In the genomic region with DNA sequence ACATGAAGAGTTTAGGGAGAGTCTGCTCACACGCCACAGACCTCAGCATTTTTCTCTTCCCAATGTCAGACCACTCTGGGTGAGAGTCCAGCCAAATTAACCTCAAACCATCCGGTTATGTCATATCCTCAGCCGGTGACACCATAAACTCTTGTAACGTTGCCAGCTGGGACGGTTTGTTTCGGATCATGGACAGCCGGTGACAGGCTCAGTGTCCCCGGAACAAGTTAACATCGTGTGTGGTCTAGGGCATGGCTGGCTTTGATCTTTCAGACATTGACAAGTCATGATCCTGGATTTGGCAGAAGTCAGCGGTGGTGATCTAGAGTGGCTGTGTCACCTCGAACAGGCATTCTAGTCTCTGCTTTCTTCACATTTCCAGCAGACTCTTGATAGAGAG, we compare ENCODE assay signal across 23 mouse cellular contexts.
DNase-seq lines count a peak whose midpoint lies in the region; ATAC-seq and TF ChIP-seq lines count a peak whose summit lies in the region.
"Had no signal": no experiment of that assay in that cellular context is flagged by ENCODE, and none has a peak within 500 bp of the region (broad histone marks: within the 10 kb centered on the region; RNA-seq: fewer than 3 reads in every experiment).

No protein-coding gene starts in this region.

- peak; percentile 10 for DNase-seq in kidney, adult 11 months
- DNase-seq in lung, postnatal 0 days (ENCODE audit: low spot score): no peak
- DNase-seq in lung, postnatal 36 days: no peak
- DNase-seq in kidney, postnatal 0 days (ENCODE audit: low spot score): peak; percentile 34
- DNase-seq in layer of hippocampus, adult 18-20 months (ENCODE audit: low spot score in 2 of 2): no peak
- no peak for DNase-seq in gastrocnemius, postnatal 25 days
- DNase-seq: cerebellum, adult 2 months; gastrocnemius, postnatal 10 days; heart, adult 18-20 months; heart, postnatal 36 days; liver, postnatal 0 days; right cerebral cortex, postnatal 25 days; thymus, adult 18-20 months; thymus, postnatal 4 days had no signal

- no peak for TF ChIP-seq EP300 in lung, postnatal 0 days (IDR thresholded peaks at IDR 0.05)

- H3K4me2 ChIP-seq in kidney, embryonic 15.5 days: no peak overlapping the region
- no peak overlapping the region for H3K4me2 ChIP-seq in lung, postnatal 0 days (replicated peaks; ENCODE audit: low read depth, low read length)
- no peak overlapping the region for H3K4me2 ChIP-seq in kidney, postnatal 0 days (ENCODE audit: low read length)
- H3K4me2 ChIP-seq: forebrain, embryonic 12.5 days; hindbrain, embryonic 15.5 days; neural tube, embryonic 15.5 days; stomach, embryonic 15.5 days had no signal

- no peaks in the 10 kb centered on the region for H3K36me3 ChIP-seq in kidney, embryonic 15.5 days
- H3K36me3 ChIP-seq in lung, postnatal 0 days (ENCODE audit: insufficient read depth, low read length): no peaks in the 10 kb centered on the region
- H3K36me3 ChIP-seq in kidney, postnatal 0 days (ENCODE audit: insufficient read depth, low read length): no peaks in the 10 kb centered on the region
- H3K36me3 ChIP-seq: embryonic facial prominence, embryonic 10.5 days; forebrain, embryonic 12.5 days; hindbrain, embryonic 15.5 days; limb, embryonic 10.5 days; neural tube, embryonic 15.5 days; stomach, embryonic 15.5 days had no signal

- H3K4me3 ChIP-seq in kidney, embryonic 15.5 days (replicated peaks): no peak overlapping the region
- no peak overlapping the region for H3K4me3 ChIP-seq in lung, postnatal 0 days (ENCODE audit: low read depth, low read length)
- H3K4me3 ChIP-seq in kidney, postnatal 0 days (replicated peaks; ENCODE audit: low read depth, low read length): no peak overlapping the region
- H3K4me3 ChIP-seq: embryonic facial prominence, embryonic 10.5 days; forebrain, embryonic 12.5 days; hindbrain, embryonic 15.5 days; limb, embryonic 10.5 days; neural tube, embryonic 15.5 days; stomach, embryonic 15.5 days had no signal

- peaks cover 9% of the 10 kb centered on the region for H3K4me1 ChIP-seq in kidney, embryonic 15.5 days
- no peaks in the 10 kb centered on the region for H3K4me1 ChIP-seq in lung, postnatal 0 days (ENCODE audit: insufficient read depth, low read depth, low read length)
- no peaks in the 10 kb centered on the region for H3K4me1 ChIP-seq in kidney, postnatal 0 days (replicated peaks; ENCODE audit: insufficient read depth, low read length)
- H3K4me1 ChIP-seq: embryonic facial prominence, embryonic 10.5 days; forebrain, embryonic 12.5 days; hindbrain, embryonic 15.5 days; neural tube, embryonic 15.5 days; stomach, embryonic 15.5 days had no signal

- no peak for TF ChIP-seq CTCF in lung, postnatal 0 days (IDR thresholded peaks at IDR 0.05)
- TF ChIP-seq CTCF in kidney, postnatal 0 days (IDR thresholded peaks at IDR 0.05; ENCODE audit: low read depth): no peak

- 67% methylated on average over 11 of the region's 11 CpGs for WGBS in kidney, embryonic 15.5 days
- 56% methylated on average over 11 of the region's 11 CpGs for WGBS in lung, postnatal 0 days
- whole genome bisulfite sequencing in kidney, postnatal 0 days: 64% methylated on average over 11 of the region's 11 CpGs

- H3K27me3 ChIP-seq in kidney, embryonic 15.5 days: no peaks in the 10 kb centered on the region
- no peaks in the 10 kb centered on the region for H3K27me3 ChIP-seq in lung, postnatal 0 days (replicated peaks; ENCODE audit: insufficient read depth, low read length)
- no peaks in the 10 kb centered on the region for H3K27me3 ChIP-seq in kidney, postnatal 0 days (ENCODE audit: insufficient read depth, low read length)
- H3K27me3 ChIP-seq: forebrain, embryonic 12.5 days; hindbrain, embryonic 15.5 days; neural tube, embryonic 15.5 days; stomach, embryonic 15.5 days had no signal

- no peak for ATAC-seq in kidney, embryonic 15.5 days (replicated peaks; ENCODE audit: low FRiP score)
- ATAC-seq in lung, postnatal 0 days: peak; percentile 53
- 0 out of 2 replicates have a peak, but pooled peaks have one; percentile 29 for ATAC-seq in kidney, postnatal 0 days (replicated peaks; ENCODE audit: low FRiP score, low read depth)
- ATAC-seq: intestine, embryonic 16.5 days; liver, postnatal 0 days; midbrain, embryonic 16.5 days had no signal

- no peak overlapping the region for H3K9ac ChIP-seq in kidney, embryonic 15.5 days
- H3K9ac ChIP-seq in lung, postnatal 0 days (replicated peaks; ENCODE audit: low read depth): no peak overlapping the region
- H3K9ac ChIP-seq in kidney, postnatal 0 days (ENCODE audit: low read depth, low read length): no peak overlapping the region
- H3K9ac ChIP-seq: forebrain, embryonic 12.5 days; hindbrain, embryonic 15.5 days; liver, postnatal 0 days; neural tube, embryonic 15.5 days; stomach, embryonic 15.5 days had no signal

- H3K27ac ChIP-seq in kidney, embryonic 15.5 days: no peak overlapping the region
- H3K27ac ChIP-seq in lung, postnatal 0 days (ENCODE audit: low read length): no peak overlapping the region
- H3K27ac ChIP-seq in kidney, postnatal 0 days: no peak overlapping the region
- H3K27ac ChIP-seq: embryonic facial prominence, embryonic 10.5 days; forebrain, embryonic 12.5 days; hindbrain, embryonic 15.5 days; limb, embryonic 10.5 days; neural tube, embryonic 15.5 days; stomach, embryonic 15.5 days had no signal

- no peaks in the 10 kb centered on the region for H3K9me3 ChIP-seq in kidney, embryonic 15.5 days (replicated peaks)
- no peaks in the 10 kb centered on the region for H3K9me3 ChIP-seq in lung, postnatal 0 days (ENCODE audit: low read length)
- no peaks in the 10 kb centered on the region for H3K9me3 ChIP-seq in kidney, postnatal 0 days (replicated peaks; ENCODE audit: low read length)
- H3K9me3 ChIP-seq: embryonic facial prominence, embryonic 10.5 days; forebrain, embryonic 12.5 days; hindbrain, embryonic 15.5 days; limb, embryonic 10.5 days; neural tube, embryonic 15.5 days; stomach, embryonic 15.5 days had no signal

Comparison
In these comparisons a context has a peak if more than half of its experiments do, and no peak if none do; other contexts are left out.
1. DNase-seq: peak in kidney, adult 11 months (single experiment) and kidney, postnatal 0 days (single experiment); none in lung, postnatal 0 days (single experiment), lung, postnatal 36 days (single experiment), layer of hippocampus, adult 18-20 months (0 of 2) and gastrocnemius, postnatal 25 days (single experiment).